Mouse (Mus musculus) heart, embryonic 16.5 days (tissue): ENCODE data around the gene Ap3b1. TPM values are rescaled to one million over a fixed set of nuclear protein-coding genes. Genes with fewer than 3 reads are reported as not detected.

Source experiments
- ATAC-seq: fragments of 200-750 bp; cut with Nextera tagmentation; replicated peaks from 2 replicates; pipeline ENCODE4 v1.8.0; 2017; ENCODE audit warnings: moderate number of reproducible peaks; ENCODE audit not compliant: insufficient read depth, low FRiP score; ENCODE audit errors: extremely low read depth
- H3K27ac ChIP-seq: fragments of 300-500 bp; sonication (generic); 2 replicates; pipeline ENCODE4 v1.5.1; 2014; ENCODE audit warnings: mild to moderate bottlenecking, low read length, control low read depth, moderate library complexity
- H3K27me3 ChIP-seq: fragments of 300-500 bp; sonication (generic); 2 replicates; pipeline ENCODE4 v1.6.1; 2014; ENCODE audit warnings: low read length, mixed read lengths; ENCODE audit not compliant: control insufficient read depth, insufficient read depth
- H3K36me3 ChIP-seq: fragments of 300-500 bp; sonication (generic); 2 replicates; pipeline ENCODE4 v1.6.1; 2014; ENCODE audit not compliant: control insufficient read depth, insufficient read depth
- H3K4me1 ChIP-seq: fragments of 300-500 bp; sonication (generic); 2 replicates; pipeline ENCODE4 v1.6.1; 2014; ENCODE audit warnings: low read length, mixed read lengths; ENCODE audit not compliant: control insufficient read depth, insufficient read depth
- H3K4me2 ChIP-seq: fragments of 300-500 bp; sonication (generic); 2 replicates; pipeline ENCODE4 v1.6.1; 2014; ENCODE audit warnings: low read depth, mild to moderate bottlenecking, control low read depth, low read length
- H3K4me3 ChIP-seq: fragments of 300-500 bp; sonication (generic); 2 replicates; pipeline ENCODE4 v1.5.1; 2014; ENCODE audit warnings: mild to moderate bottlenecking, control low read depth, low read length
- H3K9ac ChIP-seq: fragments of 300-500 bp; sonication (generic); 2 replicates; pipeline ENCODE4 v1.6.1; 2014; ENCODE audit warnings: low read length, control low read depth
- H3K9me3 ChIP-seq: fragments of 300-500 bp; sonication (generic); replicated peaks from 2 replicates; pipeline ENCODE4 v1.6.1; 2016; ENCODE audit warnings: low read length; ENCODE audit not compliant: control insufficient read depth
- WGBS: fragments of 180-500 bp; shearing (Covaris S2); extraction: QIAGEN DNeasy Blood & Tissue Kit; methylation state at CpG from one replicate; pipeline ENCODE4 v1.1.7; 2014; 5-methylcytosine and 5-hydroxymethylcytosine counted together
- polyA plus RNA-seq: library from polyadenylated mRNA; unstranded; fragments of >200 nt; fragmentation: Nextera tagmentation; extraction: Ambion mirVana; gene quantifications from 2 replicates; pipeline ENCODE4 v1.2.1, GENCODE M21; 2015

The Ap3b1 gene
- polyA plus RNA-seq, 1 experiment from 2014 or later: 33.3 TPM

DNA sequence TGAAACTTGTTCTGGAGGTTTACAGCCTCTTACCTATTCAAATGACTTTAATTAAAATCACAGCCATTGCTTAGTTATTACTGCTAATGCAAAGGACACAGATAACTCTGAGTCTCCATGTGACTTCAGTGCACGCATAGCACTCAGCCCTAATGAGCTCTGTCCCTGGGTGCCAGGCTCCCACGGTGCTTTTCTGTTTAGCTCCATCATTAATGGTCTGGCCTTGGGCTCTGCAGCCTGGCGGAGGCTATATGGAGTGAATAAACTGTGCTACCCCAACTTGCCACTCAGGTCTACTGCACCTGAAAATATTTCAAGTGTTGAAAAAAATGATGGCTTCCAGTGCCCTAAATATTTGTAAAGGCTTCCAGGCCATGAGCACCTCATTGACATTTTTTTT is 190.8 kb downstream of the Ap3b1 start:
- Histone ChIP-seq H3K36me3 (0 out of 2 replicates have a peak, but pooled peaks cover 3% of the 10 kb centered on the region), H3K4me2 (no peak overlapping the region), H3K9me3 (no peaks in the 10 kb centered on the region), H3K27ac (no peak overlapping the region), H3K4me1 (no peaks in the 10 kb centered on the region), H3K27me3 (no peaks in the 10 kb centered on the region), H3K4me3 (no peak overlapping the region), H3K9ac (no peak overlapping the region)
- 56% methylated on average over 3 of the region's 3 CpGs for WGBS
- ATAC-seq: no peak

- Histone ChIP-seq H3K27me3 (no peaks in the 10 kb centered on the region), H3K36me3 (0 out of 2 replicates have a peak, but pooled peaks cover 3% of the 10 kb centered on the region), H3K9ac (no peak overlapping the region), H3K4me2 (no peak overlapping the region), H3K27ac (no peak overlapping the region), H3K9me3 (no peaks in the 10 kb centered on the region), H3K4me1 (no peaks in the 10 kb centered on the region), H3K4me3 (no peak overlapping the region)
- WGBS: 57% methylated on average over 4 of the region's 4 CpGs
- no peak for ATAC-seq
These were observed 191.3 kb downstream of the Ap3b1 start for GRCm38 (mm10) chr13:94550037-94550436.

DNA sequence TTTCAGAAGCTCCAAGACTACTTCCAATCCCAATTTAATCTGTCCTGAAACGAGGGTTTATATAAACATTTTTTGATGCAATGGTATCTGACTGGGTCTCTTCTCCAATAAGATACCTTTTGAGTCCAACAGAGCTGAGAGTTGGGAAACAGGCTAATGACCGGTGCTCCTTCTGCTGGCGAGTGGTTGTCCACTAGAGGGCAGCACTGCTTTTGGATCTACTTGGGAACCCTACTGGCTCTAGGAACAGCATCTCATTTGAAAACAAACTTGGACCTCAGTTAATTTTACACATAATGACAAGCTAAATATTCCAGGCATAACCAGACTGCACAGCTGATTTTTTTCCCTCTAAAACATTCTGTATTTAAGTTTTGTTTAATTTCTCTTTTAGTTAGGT is 201.3 kb downstream of the Ap3b1 start:
- Histone ChIP-seq H3K4me3 (no peak overlapping the region), H3K4me2 (no peak overlapping the region), H3K27ac (no peak overlapping the region), H3K9me3 (no peaks in the 10 kb centered on the region), H3K36me3 (no peaks in the 10 kb centered on the region), H3K4me1 (no peaks in the 10 kb centered on the region), H3K9ac (no peak overlapping the region), H3K27me3 (no peaks in the 10 kb centered on the region)
- WGBS: 2% methylated on average over 3 of the region's 3 CpGs
- ATAC-seq: 0 out of 2 replicates have a peak, but pooled peaks have one; percentile 37

DNA sequence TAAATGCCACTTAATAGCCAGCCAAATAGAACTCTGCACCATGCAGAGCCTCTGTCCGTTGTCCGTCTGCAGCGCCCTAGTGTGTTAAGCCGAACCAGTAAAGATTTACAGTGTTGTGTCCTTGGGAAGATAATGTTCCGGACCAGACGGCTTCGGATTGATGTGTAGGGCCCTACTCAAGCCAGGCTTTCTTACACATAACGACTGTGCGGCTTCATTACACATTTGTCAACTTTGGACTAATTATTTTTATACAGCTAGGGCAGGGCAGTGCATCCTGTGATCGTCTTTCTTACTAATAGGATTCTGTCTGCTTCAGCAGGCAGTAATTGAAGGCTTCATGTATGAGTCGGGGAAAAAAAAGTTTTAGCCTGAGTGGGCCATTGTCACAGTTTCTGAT is 202.1 kb downstream of the Ap3b1 start:
- Histone ChIP-seq H3K36me3 (0 out of 2 replicates have a peak, but pooled peaks cover 2% of the 10 kb centered on the region), H3K4me3 (no peak overlapping the region), H3K9me3 (no peaks in the 10 kb centered on the region), H3K27ac (no peak overlapping the region), H3K4me2 (no peak overlapping the region), H3K9ac (no peak overlapping the region), H3K4me1 (peaks cover 2% of the 10 kb centered on the region; the same call in 1 of the 2 replicates), H3K27me3 (no peaks in the 10 kb centered on the region)
- WGBS: 81% methylated on average over 11 of the region's 11 CpGs
- no peak for ATAC-seq

- Histone ChIP-seq H3K36me3 (peaks cover 5% of the 10 kb centered on the region; the same call in 1 of the 2 replicates), H3K4me2 (no peak overlapping the region), H3K4me3 (no peak overlapping the region), H3K27ac (no peak overlapping the region), H3K9me3 (no peaks in the 10 kb centered on the region), H3K9ac (no peak overlapping the region), H3K27me3 (no peaks in the 10 kb centered on the region), H3K4me1 (peaks cover 3% of the 10 kb centered on the region; the same call in 1 of the 2 replicates)
- WGBS: 59% methylated on average over 9 of the region's 9 CpGs
- ATAC-seq: no peak
These were observed 204.0 kb downstream of the Ap3b1 start for GRCm38 (mm10) chr13:94562652-94563339.

DNA sequence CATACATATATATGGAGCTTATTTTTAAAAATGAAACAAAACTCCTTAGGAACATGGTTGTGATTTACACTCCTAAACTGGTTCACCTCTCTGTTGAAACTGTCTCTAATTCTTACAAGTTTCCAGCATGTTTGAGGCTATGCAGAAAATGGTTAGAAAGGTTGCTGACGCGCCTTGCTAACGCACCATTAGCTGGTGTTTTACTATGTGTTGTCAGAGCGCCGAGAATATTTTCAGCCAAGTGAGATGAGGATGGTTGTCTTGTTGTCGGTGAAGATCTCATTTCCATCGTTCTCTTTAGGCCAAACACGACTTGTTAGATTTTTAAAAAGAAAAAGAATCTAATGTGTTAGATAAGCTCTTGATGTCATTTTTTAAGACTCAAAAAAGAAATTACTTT is 205.1 kb downstream of the Ap3b1 start:
- no peak overlapping the region for H3K4me3 ChIP-seq
- H3K27me3 ChIP-seq: no peaks in the 10 kb centered on the region
- 84% methylated on average over 8 of the region's 8 CpGs for WGBS
- peaks cover 3% of the 10 kb centered on the region; the same call in 1 of the 2 replicates for H3K4me1 ChIP-seq
- H3K27ac ChIP-seq: no peak overlapping the region
- ATAC-seq: no peak
- H3K36me3 ChIP-seq: peaks cover 5% of the 10 kb centered on the region; the same call in 1 of the 2 replicates
- H3K4me2 ChIP-seq: no peak overlapping the region
- no peak overlapping the region for H3K9ac ChIP-seq
- no peaks in the 10 kb centered on the region for H3K9me3 ChIP-seq

GRCm38 (mm10) chr13:94564351-94564994 is 205.7 kb downstream of the Ap3b1 start:
- Histone ChIP-seq H3K27me3 (no peaks in the 10 kb centered on the region), H3K9ac (no peak overlapping the region), H3K9me3 (no peaks in the 10 kb centered on the region), H3K4me1 (peaks cover 3% of the 10 kb centered on the region; the same call in 1 of the 2 replicates), H3K36me3 (peaks cover 5% of the 10 kb centered on the region; the same call in 1 of the 2 replicates), H3K4me2 (no peak overlapping the region), H3K27ac (no peak overlapping the region), H3K4me3 (no peak overlapping the region)
- no peak for ATAC-seq
- WGBS: 79% methylated on average over 13 of the region's 13 CpGs

GRCm38 (mm10) chr13:94565176-94565575 is 206.4 kb downstream of the Ap3b1 start:
- 91% methylated on average over 14 of the region's 14 CpGs for WGBS
- Histone ChIP-seq H3K9me3 (no peaks in the 10 kb centered on the region), H3K27ac (no peak overlapping the region), H3K27me3 (no peaks in the 10 kb centered on the region), H3K9ac (no peak overlapping the region; the same call in 1 of the 2 replicates), H3K36me3 (peaks cover 5% of the 10 kb centered on the region; the same call in 1 of the 2 replicates), H3K4me3 (no peak overlapping the region), H3K4me1 (peaks cover 3% of the 10 kb centered on the region; the same call in 1 of the 2 replicates), H3K4me2 (no peak overlapping the region)
- ATAC-seq: no peak

DNA sequence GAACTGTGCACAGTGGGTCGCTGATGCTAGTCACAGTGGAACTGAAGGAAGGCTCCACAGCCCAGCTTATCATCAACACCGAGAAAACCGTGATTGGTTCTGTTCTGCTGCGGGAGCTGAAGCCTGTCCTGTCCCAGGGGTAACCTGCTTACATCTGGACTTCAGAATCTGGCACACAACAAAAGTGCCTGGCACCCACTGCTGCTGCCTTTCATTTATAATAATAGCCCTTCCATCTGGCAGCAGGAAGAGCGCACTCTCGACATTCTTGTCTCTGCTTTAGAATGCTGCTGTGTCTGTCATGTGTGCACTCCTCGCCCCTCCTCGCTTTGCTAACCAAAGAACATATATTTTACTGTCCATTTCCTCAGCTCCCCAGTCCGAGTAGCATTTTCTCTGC is 206.9 kb downstream of the Ap3b1 start:
- H3K4me3 ChIP-seq: no peak overlapping the region
- H3K36me3 ChIP-seq: peaks cover 5% of the 10 kb centered on the region; the same call in 1 of the 2 replicates
- ATAC-seq: no peak
- peaks cover 3% of the 10 kb centered on the region; the same call in 1 of the 2 replicates for H3K4me1 ChIP-seq
- H3K27me3 ChIP-seq: no peaks in the 10 kb centered on the region
- no peaks in the 10 kb centered on the region for H3K9me3 ChIP-seq
- 68% methylated on average over 9 of the region's 9 CpGs for WGBS
- no peak overlapping the region for H3K4me2 ChIP-seq
- H3K9ac ChIP-seq: no peak overlapping the region; the same call in 1 of the 2 replicates
- peak overlapping the region; percentile 31; the same call in 1 of the 2 replicates for H3K27ac ChIP-seq
